Mouse (Mus musculus): ENCODE data around the gene Cd46.

Gene Cd46

GRCm38 (mm10) chr1:195017626-195018025, 74.4 kb downstream of the Cd46 start:
- DNase-seq: no peak

GRCm38 (mm10) chr1:195016811-195017501, 75.1 kb downstream of the Cd46 start:
- DNase-seq: no peak

GRCm38 (mm10) chr1:195015281-195015680, 76.8 kb downstream of the Cd46 start:
- DNase-seq: no peak

- DNase-seq: no peak
Measured at GRCm38 (mm10) chr1:195014201-195014885, 77.7 kb downstream of the Cd46 start.

- no peak for DNase-seq
Measured at GRCm38 (mm10) chr1:195012531-195012930, 79.5 kb downstream of the Cd46 start.

- DNase-seq: no peak
Measured at GRCm38 (mm10) chr1:195006267-195006666, 85.8 kb downstream of the Cd46 start.

- no peak for DNase-seq
Measured at GRCm38 (mm10) chr1:195004194-195004593, 87.9 kb downstream of the Cd46 start.

- DNase-seq: no peak
Measured at GRCm38 (mm10) chr1:195003328-195003727, 88.7 kb downstream of the Cd46 start.

- no peak for DNase-seq
Measured at GRCm38 (mm10) chr1:194998396-194998795, 93.7 kb downstream of the Cd46 start.

GRCm38 (mm10) chr1:194995196-194995595, 96.9 kb downstream of the Cd46 start:
- no peak for DNase-seq

- DNase-seq: no peak
Measured at GRCm38 (mm10) chr1:194994262-194994661, 97.8 kb downstream of the Cd46 start.

- DNase-seq: no peak
Measured at GRCm38 (mm10) chr1:194993409-194993988, 98.5 kb downstream of the Cd46 start.

GRCm38 (mm10) chr1:194992589-194993317, 99.3 kb downstream of the Cd46 start:
- DNase-seq: no peak

GRCm38 (mm10) chr1:194991654-194992053, 100.4 kb downstream of the Cd46 start:
- DNase-seq: no peak

- no peak for DNase-seq
Measured at GRCm38 (mm10) chr1:194990976-194991375, 101.1 kb downstream of the Cd46 start.

GRCm38 (mm10) chr1:194989024-194989423, 103.0 kb downstream of the Cd46 start:
- DNase-seq: no peak
